Mouse (Mus musculus) midbrain, postnatal 0 days (tissue): Measurements from ENCODE around the gene 5730522E02Rik. TPM values are rescaled to one million over a fixed set of nuclear protein-coding genes. Genes with fewer than 3 reads are reported as not detected.

ENCODE experiments used
- ATAC-seq: fragments of 200-750 bp; cut with Nextera tagmentation; 2 replicates; pipeline ENCODE4 v1.8.0; 2017; ENCODE audit warnings: moderate number of reproducible peaks, mild to moderate bottlenecking, moderate TSS enrichment, moderate library complexity; ENCODE audit not compliant: low FRiP score
- DNase-seq: peaks from one replicate; pipeline ENCODE4 v3.0.0-alpha.2; 2015; ENCODE audit warnings: low spot score
- H3K27ac ChIP-seq: fragments of 300-500 bp; sonication (generic); 2 replicates; pipeline ENCODE4 v1.5.1; 2014; ENCODE audit warnings: low read depth, mild to moderate bottlenecking, low read length, mixed read lengths
- H3K27me3 ChIP-seq: fragments of 300-500 bp; sonication (generic); 2 replicates; pipeline ENCODE4 v1.6.1; 2014; ENCODE audit warnings: low read length, control low read depth, mixed read lengths; ENCODE audit not compliant: insufficient read depth
- H3K36me3 ChIP-seq: fragments of 300-500 bp; sonication (generic); 2 replicates; pipeline ENCODE4 v1.6.1; 2014; ENCODE audit warnings: low read length, control low read depth, mixed read lengths; ENCODE audit not compliant: insufficient read depth
- H3K4me1 ChIP-seq: fragments of 300-500 bp; sonication (generic); 2 replicates; pipeline ENCODE4 v1.6.1; 2014; ENCODE audit warnings: mild to moderate bottlenecking, control low read depth, antibody characterized with exemption, low read length, mixed read lengths; ENCODE audit not compliant: insufficient read depth
- H3K4me2 ChIP-seq: fragments of 300-500 bp; sonication (generic); 2 replicates; pipeline ENCODE4 v1.6.1; 2014; ENCODE audit warnings: low read depth, mild to moderate bottlenecking, low read length, mixed read lengths; ENCODE audit not compliant: poor library complexity, severe bottlenecking
- H3K4me3 ChIP-seq: fragments of 300-500 bp; sonication (generic); 2 replicates; pipeline ENCODE4 v1.5.1; 2014; ENCODE audit warnings: low read depth, mild to moderate bottlenecking, low read length, moderate library complexity
- H3K9ac ChIP-seq: fragments of 300-500 bp; sonication (generic); replicated peaks from 2 replicates; pipeline ENCODE4 v1.6.1; 2014; ENCODE audit warnings: mild to moderate bottlenecking, low read length, moderate library complexity, mixed read lengths; ENCODE audit not compliant: poor library complexity, severe bottlenecking
- H3K9me3 ChIP-seq: fragments of 300-500 bp; sonication (generic); 2 replicates; pipeline ENCODE4 v1.6.1; 2016; ENCODE audit warnings: low read length, control low read depth
- CTCF ChIP-seq: IDR thresholded peaks from 2 replicates; pipeline ENCODE4 v1.5.1; 2016; ENCODE audit warnings: antibody characterized with exemption, mild to moderate bottlenecking
- WGBS: fragments of 180-500 bp; shearing (Covaris S2); extraction: QIAGEN DNeasy Blood & Tissue Kit; methylation state at CpG from one replicate; pipeline ENCODE4 v1.1.7; 2014; 5-methylcytosine and 5-hydroxymethylcytosine counted together
- polyA plus RNA-seq: library from polyadenylated mRNA; unstranded; fragments of >200 nt; fragmentation: Nextera tagmentation; extraction: Ambion mirVana; gene quantifications from 2 replicates; pipeline ENCODE4 v1.2.1, GENCODE M21; 2015
- total RNA-seq: library from RNA; depleted of rRNA; stranded (reverse); fragments of >200 nt; gene quantifications from 2 replicates; pipeline ENCODE4 v1.2.3, GENCODE M21; 2014

The 5730522E02Rik gene
- total and polyA plus RNA-seq, 2 experiments from 2014 or later: 5.6 to 12.7 TPM

DNA sequence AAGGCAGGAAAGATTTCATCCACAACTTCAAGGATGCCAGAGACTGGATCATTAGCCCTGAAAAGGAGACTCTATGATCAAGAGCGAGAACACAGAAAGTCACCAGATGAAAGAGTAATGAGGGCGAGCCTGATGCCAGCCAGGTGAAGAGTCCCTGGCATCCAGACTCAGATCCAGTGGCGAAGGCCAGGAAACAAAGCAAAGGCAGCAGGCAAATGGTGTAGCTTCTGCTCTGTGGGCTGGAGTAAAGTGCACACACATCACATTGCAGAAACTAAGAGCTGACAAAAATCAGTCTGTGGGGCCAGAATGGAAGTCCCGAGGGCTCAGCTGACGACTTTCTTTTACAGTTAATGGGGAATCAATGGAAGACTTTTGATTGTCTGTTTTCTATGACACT lies 7.7 kb downstream of the 5730522E02Rik start:
- DNase-seq (no peak), ATAC-seq (no peak)
- no peak overlapping the region for H3K4me3 ChIP-seq
- 87% methylated on average over 5 of the region's 5 CpGs for WGBS
- H3K36me3 ChIP-seq: no peaks in the 10 kb centered on the region
- H3K9ac ChIP-seq: no peak overlapping the region
- no peak overlapping the region for H3K4me2 ChIP-seq
- no peak for TF ChIP-seq CTCF
- no peaks in the 10 kb centered on the region for H3K27me3 ChIP-seq
- H3K9me3 ChIP-seq: no peaks in the 10 kb centered on the region
- H3K4me1 ChIP-seq: no peaks in the 10 kb centered on the region
- H3K27ac ChIP-seq: no peak overlapping the region

DNA sequence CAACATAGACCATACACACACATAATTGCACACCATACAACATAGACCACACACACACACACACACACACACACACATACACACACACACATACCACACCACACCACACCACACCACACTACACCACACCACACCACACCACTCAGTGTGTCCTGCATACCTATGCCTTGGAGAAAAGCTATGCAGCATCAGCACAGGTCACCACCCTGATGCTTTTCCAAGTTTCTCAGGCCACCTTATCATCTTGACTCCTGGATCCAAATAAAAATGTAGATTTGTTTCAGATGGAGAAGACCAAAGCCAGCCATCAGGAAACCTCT lies 8.8 kb downstream of the 5730522E02Rik start:
- TF ChIP-seq CTCF: no peak

DNA sequence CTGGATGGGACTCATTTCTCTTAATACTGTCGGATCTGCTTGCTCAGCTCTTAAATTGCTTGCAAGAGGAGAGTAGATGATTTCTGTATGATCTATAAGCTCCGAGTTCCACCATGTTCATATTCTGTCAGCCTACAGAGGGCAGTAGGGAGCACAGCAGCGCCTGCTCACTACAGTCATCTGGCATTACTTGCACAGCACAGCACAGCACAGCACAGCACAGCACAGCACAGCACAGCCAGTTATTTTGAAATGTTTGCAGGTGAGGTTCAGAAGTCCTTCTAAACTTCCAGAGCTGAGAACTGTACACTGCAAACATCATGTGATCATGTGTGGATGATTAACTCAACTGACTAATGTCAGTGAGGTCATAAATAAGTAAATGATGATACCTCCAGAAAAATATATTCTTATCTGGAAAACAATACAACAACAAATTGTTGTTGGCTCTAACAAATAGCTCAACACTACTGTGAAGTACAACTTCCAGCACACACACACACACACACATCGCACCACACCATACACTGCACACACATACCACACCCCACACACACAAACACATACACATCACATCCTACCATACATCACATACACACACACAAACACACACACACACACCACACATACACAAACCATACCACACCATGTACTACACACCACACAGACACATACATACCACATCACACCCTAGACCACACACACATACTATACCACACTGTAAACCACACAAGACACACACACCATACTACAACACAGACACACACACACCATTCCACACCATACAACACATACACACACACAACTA lies 9.4 kb downstream of the 5730522E02Rik start:
- no peaks in the 10 kb centered on the region for H3K9me3 ChIP-seq
- no peak overlapping the region for H3K4me2 ChIP-seq
- no peak overlapping the region for H3K4me3 ChIP-seq
- peak; percentile 23 for DNase-seq
- H3K9ac ChIP-seq: no peak overlapping the region
- TF ChIP-seq CTCF: peak; percentile 70
- WGBS: 57% methylated on average over 4 of the region's 4 CpGs
- H3K4me1 ChIP-seq: no peaks in the 10 kb centered on the region
- H3K27me3 ChIP-seq: no peaks in the 10 kb centered on the region
- H3K36me3 ChIP-seq: no peaks in the 10 kb centered on the region
- H3K27ac ChIP-seq: no peak overlapping the region
- no peak for ATAC-seq

More for the DNA sequence above, 8.8 kb downstream of the 5730522E02Rik start:
- no peak overlapping the region for H3K9ac ChIP-seq
- no peak overlapping the region for H3K27ac ChIP-seq
- no peak overlapping the region for H3K4me3 ChIP-seq
- H3K36me3 ChIP-seq: no peaks in the 10 kb centered on the region
- ATAC-seq: no peak
- H3K27me3 ChIP-seq: no peaks in the 10 kb centered on the region
- DNase-seq: no peak
- H3K4me2 ChIP-seq: no peak overlapping the region
- H3K9me3 ChIP-seq: no peaks in the 10 kb centered on the region
- no peaks in the 10 kb centered on the region for H3K4me1 ChIP-seq

GRCm38 (mm10) chr11:26195468-26195867 lies 15.1 kb downstream of the 5730522E02Rik start:
- Histone ChIP-seq H3K9ac (no peak overlapping the region), H3K27ac (no peak overlapping the region), H3K9me3 (no peaks in the 10 kb centered on the region), H3K4me1 (no peaks in the 10 kb centered on the region), H3K4me2 (no peak overlapping the region), H3K27me3 (no peaks in the 10 kb centered on the region), H3K4me3 (no peak overlapping the region), H3K36me3 (no peaks in the 10 kb centered on the region)
- DNase-seq: no peak
- 88% methylated on average over 3 of the region's 3 CpGs for WGBS
- no peak for ATAC-seq
- no peak for TF ChIP-seq CTCF

DNA sequence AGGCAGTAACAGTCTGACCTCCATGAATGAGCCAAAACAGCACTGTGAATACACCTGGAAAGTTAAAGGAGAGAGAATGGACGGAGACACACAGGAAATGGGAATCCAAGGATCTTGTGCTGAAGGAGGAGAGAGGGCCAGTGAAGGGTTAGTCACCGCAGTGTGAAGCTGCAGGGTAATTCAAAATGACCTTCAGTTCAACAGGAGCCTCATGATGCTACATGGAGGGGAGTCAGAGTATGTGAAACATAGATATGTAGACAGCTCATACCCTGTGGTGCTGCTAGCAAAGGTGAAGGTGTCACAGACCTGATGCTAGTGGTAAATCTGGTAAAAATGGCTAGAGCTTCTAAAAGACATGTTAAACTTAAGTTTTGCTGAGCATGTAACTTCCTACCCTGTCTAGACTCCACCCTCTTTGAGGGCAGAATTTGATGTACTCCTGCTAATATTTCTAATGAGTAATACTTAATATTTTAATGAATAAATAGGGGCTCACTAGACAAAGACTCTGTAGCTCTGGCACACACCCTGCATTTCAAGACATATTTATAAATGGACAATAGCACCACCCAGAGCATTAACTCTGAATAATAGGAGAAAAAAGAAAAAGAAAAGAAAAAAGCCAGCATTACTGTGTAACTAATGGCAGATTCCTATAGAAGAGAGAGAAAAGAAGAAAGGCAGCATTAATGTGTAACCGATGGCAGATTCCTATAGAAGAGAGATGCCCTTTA lies 23.2 kb downstream of the 5730522E02Rik start:
- Histone ChIP-seq H3K9me3 (no peaks in the 10 kb centered on the region), H3K4me3 (no peak overlapping the region), H3K4me2 (no peak overlapping the region), H3K27ac (no peak overlapping the region), H3K9ac (no peak overlapping the region), H3K4me1 (no peaks in the 10 kb centered on the region), H3K27me3 (no peaks in the 10 kb centered on the region), H3K36me3 (no peaks in the 10 kb centered on the region)
- no peak for ATAC-seq
- peak; percentile 56 for TF ChIP-seq CTCF
- 72% methylated on average over 3 of the region's 3 CpGs for WGBS
- DNase-seq: peak; percentile 54

DNA sequence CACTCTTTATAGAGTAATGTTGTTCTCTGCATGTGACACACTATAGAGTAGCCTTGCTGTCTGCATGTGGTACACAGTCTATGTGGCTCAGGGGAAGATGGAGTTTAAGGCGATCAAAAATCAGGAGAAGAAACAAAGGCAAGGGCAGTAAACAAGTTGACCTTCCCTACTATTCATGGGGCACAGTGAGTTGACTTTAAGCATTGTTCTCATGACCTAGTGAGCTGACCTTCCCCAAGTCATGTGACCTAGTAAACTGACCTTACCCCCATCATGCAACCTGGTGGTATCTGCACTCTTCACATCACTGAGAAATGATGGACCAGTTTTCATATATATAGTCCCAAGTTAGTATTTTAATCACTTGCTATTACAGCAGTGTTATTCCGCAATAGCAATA lies 40.0 kb downstream of the 5730522E02Rik start:
- 96% methylated on average over 2 of the region's 2 CpGs for WGBS
- no peak for DNase-seq

More for the DNA sequence above, 40.0 kb downstream of the 5730522E02Rik start:
- Histone ChIP-seq H3K4me1 (no peaks in the 10 kb centered on the region), H3K9ac (no peak overlapping the region), H3K36me3 (no peaks in the 10 kb centered on the region), H3K4me3 (no peak overlapping the region), H3K4me2 (no peak overlapping the region), H3K27ac (no peak overlapping the region), H3K9me3 (no peaks in the 10 kb centered on the region), H3K27me3 (no peaks in the 10 kb centered on the region)
- no peak for TF ChIP-seq CTCF
- ATAC-seq: no peak
